Mouse (Mus musculus) liver, postnatal 0 days (tissue): Measurements from ENCODE around the gene Galnt4. TPM values are rescaled to one million over a fixed set of nuclear protein-coding genes. Genes with fewer than 3 reads are reported as not detected.

Experiments used
- ATAC-seq: fragments of 200-750 bp; cut with Nextera tagmentation; 2 replicates; pipeline ENCODE4 v1.8.0; 2017; ENCODE audit warnings: mild to moderate bottlenecking, moderate library complexity
- DNase-seq: peaks from one replicate; pipeline ENCODE4 v3.0.0-alpha.2; 2016
- H3K27ac ChIP-seq: fragments of 300-500 bp; sonication (generic); 2 replicates; pipeline ENCODE4 v1.5.1; 2014; ENCODE audit warnings: antibody characterized with exemption, moderate library complexity, mild to moderate bottlenecking, low read depth
- H3K27me3 ChIP-seq: fragments of 300-500 bp; sonication (generic); 2 replicates; pipeline ENCODE4 v1.6.1; 2014; ENCODE audit warnings: low read length, control low read depth, mixed read lengths; ENCODE audit not compliant: insufficient read depth
- H3K36me3 ChIP-seq: fragments of 300-500 bp; sonication (generic); replicated peaks from 2 replicates; pipeline ENCODE4 v1.6.1; 2014; ENCODE audit warnings: mild to moderate bottlenecking, control low read depth, low read length, moderate library complexity, mixed read lengths; ENCODE audit not compliant: insufficient read depth
- H3K4me1 ChIP-seq: fragments of 300-500 bp; sonication (generic); 2 replicates; pipeline ENCODE4 v1.6.1; 2014; ENCODE audit warnings: antibody characterized with exemption, mild to moderate bottlenecking, control low read depth; ENCODE audit not compliant: insufficient read depth
- H3K4me2 ChIP-seq: fragments of 300-500 bp; sonication (generic); 2 replicates; pipeline ENCODE4 v1.6.1; 2014; ENCODE audit warnings: low read depth, mild to moderate bottlenecking, low read length, moderate library complexity, mixed read lengths
- H3K4me3 ChIP-seq: fragments of 300-500 bp; sonication (generic); 2 replicates; pipeline ENCODE4 v1.5.1; 2014; ENCODE audit warnings: low read depth, low read length
- H3K9ac ChIP-seq: fragments of 300-500 bp; sonication (generic); replicated peaks from 2 replicates; pipeline ENCODE4 v1.6.1; 2014; ENCODE audit warnings: mild to moderate bottlenecking, moderate library complexity
- H3K9me3 ChIP-seq: fragments of 300-500 bp; sonication (generic); 2 replicates; pipeline ENCODE4 v1.6.1; 2016; ENCODE audit warnings: mild to moderate bottlenecking, control low read depth, low read length, mixed read lengths
- CTCF ChIP-seq: sonication (generic); IDR thresholded peaks from 2 replicates; pipeline ENCODE4 v1.5.1; 2016; ENCODE audit warnings: antibody characterized with exemption, low read depth
- EP300 ChIP-seq: IDR thresholded peaks from 2 replicates; pipeline ENCODE4 v1.6.1; 2016; ENCODE audit warnings: antibody characterized with exemption, low read depth, mild to moderate bottlenecking
- WGBS: fragments of 180-500 bp; shearing (Covaris S2); extraction: QIAGEN DNeasy Blood & Tissue Kit; methylation state at CpG from one replicate; pipeline ENCODE4 v1.1.7; 2014; ENCODE audit not compliant: insufficient replicate concordance; 5-methylcytosine and 5-hydroxymethylcytosine counted together
- polyA plus RNA-seq: library from polyadenylated mRNA; unstranded; fragments of >200 nt; fragmentation: Nextera tagmentation; extraction: Ambion mirVana; gene quantifications from 2 replicates; pipeline ENCODE4 v1.2.1, GENCODE M21; 2015

The Galnt4 gene
- polyA plus RNA-seq, 1 experiment from 2014 or later, result 2.6 TPM

DNA sequence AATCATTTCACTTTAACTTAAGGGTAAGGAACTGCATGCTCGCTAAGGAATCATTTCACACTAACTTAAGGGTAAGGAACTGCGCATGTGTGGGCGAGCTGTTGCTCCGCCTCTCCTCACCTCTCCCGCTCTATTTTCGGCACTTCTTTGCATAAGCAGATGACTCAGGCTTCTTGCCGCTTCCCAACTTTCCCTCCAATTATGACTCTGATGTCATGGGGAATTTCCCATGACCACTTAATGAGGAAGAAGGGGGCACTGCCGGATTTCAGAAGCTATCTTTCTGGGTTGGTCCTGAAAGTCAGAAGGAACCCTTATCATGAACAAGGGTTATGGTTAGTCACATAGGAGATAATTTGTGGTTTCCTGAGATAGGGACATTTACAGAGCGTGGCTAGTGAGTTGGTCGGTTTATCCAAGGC, 26.4 kb upstream of the Galnt4 start:
- no peak for DNase-seq
- H3K27ac ChIP-seq, result no peak overlapping the region
- H3K4me1 ChIP-seq, result no peaks in the 10 kb centered on the region
- ATAC-seq, result no peak
- H3K27me3 ChIP-seq, result no peaks in the 10 kb centered on the region
- WGBS, result 45% methylated on average over 10 of the region's 10 CpGs
- no peak overlapping the region for H3K9ac ChIP-seq
- no peak for TF ChIP-seq EP300
- TF ChIP-seq CTCF, result no peak
- H3K4me3 ChIP-seq, result no peak overlapping the region
- no peaks in the 10 kb centered on the region for H3K36me3 ChIP-seq
- no peak overlapping the region for H3K4me2 ChIP-seq
- H3K9me3 ChIP-seq, result no peaks in the 10 kb centered on the region

DNA sequence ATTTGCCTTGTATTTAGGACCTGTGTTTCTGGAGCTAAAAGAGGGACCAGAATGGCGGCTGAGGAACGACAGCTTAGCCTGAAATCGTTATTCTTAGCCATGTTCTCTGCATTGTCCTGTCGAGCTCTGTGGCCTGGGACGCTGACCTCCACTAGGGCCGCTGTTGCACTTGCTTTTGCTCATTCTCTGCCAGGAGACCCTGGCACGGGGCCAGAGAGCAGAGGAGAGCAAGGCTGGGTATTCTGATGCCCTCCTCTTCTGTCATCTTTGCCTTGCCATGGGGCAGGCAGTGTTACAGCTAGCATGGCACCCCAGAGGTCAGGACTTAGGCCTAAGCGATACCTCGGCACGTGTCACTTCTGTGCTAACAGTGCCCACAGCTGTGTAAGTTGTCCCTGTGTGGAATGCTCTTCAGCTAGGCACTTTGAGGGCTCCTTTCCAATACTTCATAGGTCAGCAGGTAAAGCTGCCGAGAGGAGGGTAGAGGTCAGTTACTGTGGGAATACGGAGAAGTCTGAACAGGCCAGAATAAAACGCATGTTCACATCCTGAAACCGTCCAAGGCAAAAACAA, 24.4 kb upstream of the Galnt4 start:
- Histone ChIP-seq H3K36me3 (no peaks in the 10 kb centered on the region), H3K27me3 (no peaks in the 10 kb centered on the region), H3K4me1 (no peaks in the 10 kb centered on the region), H3K9me3 (no peaks in the 10 kb centered on the region), H3K9ac (no peak overlapping the region), H3K27ac (no peak overlapping the region), H3K4me2 (no peak overlapping the region), H3K4me3 (no peak overlapping the region)
- TF ChIP-seq EP300, result no peak
- TF ChIP-seq CTCF, result no peak
- peak; percentile 28 for DNase-seq
- WGBS, result 79% methylated on average over 14 of the region's 14 CpGs
- ATAC-seq, result no peak

DNA sequence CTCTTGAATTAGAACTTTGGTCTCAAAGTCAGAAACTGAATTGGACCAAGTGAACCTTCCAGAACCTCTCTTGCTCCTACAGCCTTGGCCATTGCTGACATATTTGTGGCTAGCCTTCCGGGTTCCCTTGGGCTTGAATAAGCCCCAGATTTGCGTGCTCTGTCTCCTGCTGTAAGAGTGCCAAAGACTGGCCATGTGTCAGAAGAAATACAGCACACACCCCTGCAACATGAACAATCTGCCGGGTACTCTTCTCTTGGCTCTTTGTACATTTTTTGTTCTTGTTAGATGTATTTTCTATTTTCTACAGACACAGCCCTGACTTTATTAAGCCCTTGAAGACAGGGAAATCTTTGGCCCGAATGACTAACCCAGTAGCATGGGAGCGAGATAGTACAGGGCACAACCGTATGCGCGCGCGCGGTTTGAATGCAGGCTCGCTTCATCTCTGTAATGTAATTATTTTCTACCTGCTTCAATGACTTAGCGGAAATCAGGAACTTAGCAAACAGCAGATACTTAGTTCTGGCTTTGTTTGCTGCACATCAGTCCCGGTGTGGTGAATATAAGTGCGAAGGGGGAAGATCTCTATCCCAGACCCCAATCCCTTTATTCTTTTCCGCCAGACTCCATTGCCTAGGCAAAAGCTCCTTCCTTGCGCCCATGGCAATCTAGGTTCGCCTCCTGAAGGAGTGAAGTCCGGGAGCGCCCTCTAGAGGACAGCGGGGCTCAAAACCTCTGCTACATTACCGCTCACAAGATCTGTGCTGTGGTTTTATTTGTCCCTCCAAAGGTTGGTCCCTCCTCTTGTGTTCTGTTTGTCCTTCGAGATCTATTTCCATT, 23.3 kb upstream of the Galnt4 start:
- peak; percentile 94 for TF ChIP-seq CTCF
- TF ChIP-seq EP300, result no peak
- Histone ChIP-seq H3K27me3 (no peaks in the 10 kb centered on the region), H3K9ac (no peak overlapping the region), H3K27ac (no peak overlapping the region), H3K36me3 (no peaks in the 10 kb centered on the region), H3K4me2 (no peak overlapping the region), H3K4me1 (no peaks in the 10 kb centered on the region), H3K4me3 (no peak overlapping the region), H3K9me3 (no peaks in the 10 kb centered on the region)
- DNase-seq, result peak; percentile 88
- 43% methylated on average over 23 of the region's 23 CpGs for WGBS
- no peak for ATAC-seq

DNA sequence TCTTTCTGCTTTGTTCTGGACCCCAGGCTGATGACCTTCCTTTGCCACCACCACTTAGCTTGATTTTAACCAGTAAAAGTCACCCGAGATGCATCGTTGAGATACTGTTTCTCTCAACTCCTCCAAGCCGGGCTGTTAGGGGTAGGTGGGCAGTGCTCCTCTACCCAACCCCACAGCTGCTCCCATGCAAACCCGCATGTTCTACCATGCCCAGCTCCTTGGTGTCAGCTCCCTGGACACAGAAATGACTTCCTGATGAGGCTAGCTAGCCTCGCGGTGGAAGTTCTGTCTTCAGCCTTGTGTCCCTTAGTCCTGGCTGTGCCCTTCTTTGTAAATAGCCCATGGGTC, 22.7 kb upstream of the Galnt4 start:
- H3K4me3 ChIP-seq, result no peak overlapping the region
- no peaks in the 10 kb centered on the region for H3K4me1 ChIP-seq
- no peaks in the 10 kb centered on the region for H3K9me3 ChIP-seq
- 46% methylated on average over 6 of the region's 6 CpGs for WGBS
- H3K4me2 ChIP-seq, result no peak overlapping the region
- ATAC-seq (no peak), DNase-seq (no peak)
- H3K27ac ChIP-seq, result no peak overlapping the region
- H3K27me3 ChIP-seq, result no peaks in the 10 kb centered on the region
- H3K36me3 ChIP-seq, result no peaks in the 10 kb centered on the region
- TF ChIP-seq EP300 (no peak), CTCF (no peak)
- H3K9ac ChIP-seq, result no peak overlapping the region

DNA sequence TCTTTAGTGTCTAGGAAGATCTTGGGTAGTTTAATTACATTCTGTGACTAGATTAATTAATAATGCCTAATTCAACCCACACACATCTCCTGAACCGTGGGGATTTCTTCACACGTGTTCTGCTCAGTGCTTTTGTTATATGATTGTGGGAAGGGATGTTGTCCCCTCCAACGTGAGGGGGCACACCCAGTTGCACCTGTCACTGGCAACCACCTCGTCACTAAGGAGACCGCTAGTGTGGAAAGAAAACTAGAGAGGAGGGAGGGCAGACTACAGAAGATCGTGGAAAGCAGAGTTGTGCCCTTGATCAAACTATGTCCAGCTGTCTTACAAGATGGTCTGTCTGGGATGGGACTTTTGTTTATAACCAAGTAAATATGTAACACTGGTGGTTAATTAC, 21.9 kb upstream of the Galnt4 start:
- Histone ChIP-seq H3K4me3 (no peak overlapping the region), H3K9ac (no peak overlapping the region), H3K27me3 (no peaks in the 10 kb centered on the region), H3K4me1 (no peaks in the 10 kb centered on the region), H3K36me3 (no peaks in the 10 kb centered on the region), H3K4me2 (no peak overlapping the region), H3K9me3 (no peaks in the 10 kb centered on the region), H3K27ac (no peak overlapping the region)
- ATAC-seq (no peak), DNase-seq (no peak)
- 55% methylated on average over 6 of the region's 6 CpGs for WGBS
- TF ChIP-seq EP300 (no peak), CTCF (no peak)

DNA sequence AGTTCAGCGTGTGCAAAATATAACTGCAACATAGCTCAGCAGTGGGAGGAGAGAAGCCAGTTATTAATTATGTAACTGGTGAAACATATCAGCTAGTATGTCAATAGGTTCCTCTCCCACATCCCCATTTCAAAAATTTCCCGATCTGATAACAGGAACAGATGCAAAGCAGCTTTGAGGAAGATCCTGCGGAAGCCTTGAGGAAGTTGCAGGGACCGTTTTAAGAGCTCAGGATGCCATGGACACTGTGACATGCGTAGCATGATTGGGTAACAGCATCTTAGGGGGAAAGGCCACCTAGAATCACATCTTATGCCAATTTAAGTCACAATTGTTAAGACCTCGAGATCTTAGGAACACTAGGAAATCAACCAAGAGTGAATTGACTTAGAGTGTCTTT, 18.1 kb upstream of the Galnt4 start:
- WGBS, result 39% methylated on average over 6 of the region's 6 CpGs
- Histone ChIP-seq H3K36me3 (no peaks in the 10 kb centered on the region), H3K4me1 (no peaks in the 10 kb centered on the region), H3K4me2 (no peak overlapping the region), H3K27ac (no peak overlapping the region), H3K4me3 (no peak overlapping the region), H3K9me3 (no peaks in the 10 kb centered on the region), H3K9ac (no peak overlapping the region), H3K27me3 (no peaks in the 10 kb centered on the region)
- DNase-seq (no peak), ATAC-seq (no peak)
- no peak for TF ChIP-seq CTCF
- no peak for TF ChIP-seq EP300
